Mouse (Mus musculus): ENCODE results near the gene Rps6ka5.

The Rps6ka5 gene

DNA sequence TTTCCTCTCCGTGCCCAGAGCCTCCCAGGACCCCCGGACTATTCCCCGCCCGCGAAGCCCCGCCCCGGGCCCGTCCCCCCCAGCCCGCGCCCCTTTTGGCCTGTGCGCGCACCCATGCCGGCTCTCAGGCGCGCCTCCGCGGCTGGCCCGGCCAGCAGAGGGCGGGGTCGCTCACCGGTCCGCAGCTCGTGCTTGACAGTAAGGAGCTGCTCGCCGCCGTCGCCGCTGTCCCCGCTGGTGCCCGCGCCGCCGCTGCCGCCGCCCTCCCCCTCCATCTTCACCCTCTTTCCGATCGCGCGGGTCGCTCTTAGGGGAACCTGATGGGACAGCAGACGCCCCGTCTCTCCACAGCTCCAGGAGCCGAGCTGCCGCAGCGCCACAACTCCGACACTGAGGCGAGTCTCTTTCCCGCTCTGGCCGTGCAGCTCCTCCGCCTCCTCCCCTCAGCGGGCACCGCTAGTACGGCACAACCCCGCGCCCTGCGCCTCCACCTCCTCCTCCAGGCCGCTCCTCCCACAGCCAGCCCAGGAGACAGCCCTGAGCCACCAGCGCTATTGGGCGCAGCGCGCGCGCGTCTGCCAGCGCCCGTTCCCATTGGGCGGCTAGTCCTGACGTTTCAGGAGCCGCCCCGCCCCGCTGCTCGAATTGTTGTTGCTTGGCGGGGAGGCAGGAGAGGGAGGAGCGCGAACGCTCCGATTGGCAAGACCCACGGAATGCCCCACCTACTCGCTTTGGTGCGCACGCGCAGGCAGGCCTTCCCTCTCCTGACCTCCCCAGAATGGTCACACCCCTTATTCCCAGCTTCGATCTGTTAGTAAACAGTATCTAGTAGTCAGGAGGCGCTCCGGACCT, 2.0 kb downstream of the Rps6ka5 start:
- in situ Hi-C loops (cut with MboI, MseI): loop anchor here in 1 of 2 experiments (5.0 kb wide), 1 partner anchor 187 kb away; no protein-coding TSS in a partner anchor

- in situ Hi-C loops (cut with MboI, MseI): loop anchor here in 1 of 2 experiments (5.0 kb wide), 1 partner anchor 188 kb away; no protein-coding TSS in a partner anchor
Observed at GRCm38 (mm10) chr12:100724182-100724581, 2.6 kb downstream of the Rps6ka5 start.

- in situ Hi-C loops (cut with MboI, MseI): loop anchor here in 1 of 2 experiments (5.0 kb wide), 1 partner anchor 192 kb away; no protein-coding TSS in a partner anchor
Observed at GRCm38 (mm10) chr12:100720801-100721200, 6.0 kb downstream of the Rps6ka5 start.

DNA sequence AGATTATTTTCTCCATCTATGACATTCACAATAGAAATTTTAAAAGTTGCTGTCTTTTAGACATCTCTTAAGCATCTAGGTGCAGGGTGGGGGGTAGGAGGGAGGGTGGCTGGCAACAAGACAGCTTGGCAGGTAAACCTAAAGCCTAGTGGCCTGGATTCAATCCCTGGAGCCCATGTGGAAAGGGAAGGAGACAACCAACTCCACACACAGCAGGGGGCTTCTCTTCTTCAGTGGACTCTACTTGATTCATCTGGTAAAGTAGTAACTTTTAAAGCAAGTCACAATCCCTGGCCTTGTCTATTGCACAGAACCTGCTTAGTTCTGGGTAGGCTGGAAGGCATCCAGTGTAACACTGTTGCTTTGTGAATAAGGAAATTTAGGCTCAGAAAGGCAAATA, 9.3 kb downstream of the Rps6ka5 start:
- in situ Hi-C loops (cut with MboI, MseI): no loop called here

DNA sequence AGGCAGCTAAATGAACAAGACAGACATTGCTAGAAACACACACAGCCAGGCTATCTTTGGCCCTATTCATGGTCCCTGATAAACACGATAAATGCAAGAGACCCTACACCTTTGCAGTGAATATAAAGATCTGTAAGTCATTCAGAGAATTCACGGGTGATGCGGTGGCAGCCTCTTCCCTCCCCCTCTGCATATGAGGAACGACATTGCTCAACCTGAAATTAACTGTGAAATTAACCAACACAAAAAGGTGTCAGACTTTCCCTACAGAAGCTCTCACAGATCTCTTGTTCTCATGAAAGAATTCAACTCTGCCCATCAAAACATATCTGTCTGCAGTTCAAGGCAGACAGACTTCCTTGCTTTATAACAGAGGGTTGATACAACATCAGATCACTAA, 9.8 kb downstream of the Rps6ka5 start:
- in situ Hi-C loops (cut with MboI, MseI): no loop called here

- in situ Hi-C loops (cut with MboI, MseI): no loop called here
Observed at GRCm38 (mm10) chr12:100711819-100712218, 15.0 kb downstream of the Rps6ka5 start.

GRCm38 (mm10) chr12:100711116-100711691, 15.6 kb downstream of the Rps6ka5 start:
- in situ Hi-C loops (cut with MboI, MseI): no loop called here

- in situ Hi-C loops (cut with MboI, MseI): no loop called here
Observed at GRCm38 (mm10) chr12:100710432-100710831, 16.4 kb downstream of the Rps6ka5 start.

DNA sequence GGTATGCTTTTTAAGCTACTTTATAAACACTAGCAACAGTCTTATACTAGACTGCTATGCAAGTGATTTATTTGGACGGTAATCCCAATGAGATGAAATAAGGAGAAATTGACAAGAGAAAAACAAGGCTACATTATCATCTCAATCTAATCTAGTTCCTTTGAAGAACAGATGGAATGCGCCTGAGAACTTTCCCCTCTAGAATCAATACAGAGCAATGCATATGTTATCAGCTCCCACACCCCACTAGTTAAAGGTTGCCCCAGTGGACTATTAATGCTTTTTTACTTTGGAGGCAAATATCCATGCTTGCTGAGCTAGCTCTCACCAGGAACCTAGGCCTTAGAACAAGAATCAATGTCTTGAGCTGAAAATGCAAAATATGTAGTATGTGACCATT, 19.5 kb downstream of the Rps6ka5 start:
- in situ Hi-C loops (cut with MboI, MseI): no loop called here

GRCm38 (mm10) chr12:100705057-100705722, 21.6 kb downstream of the Rps6ka5 start:
- in situ Hi-C loops (cut with MboI, MseI): no loop called here

GRCm38 (mm10) chr12:100698019-100698418, 28.8 kb downstream of the Rps6ka5 start:
- in situ Hi-C loops (cut with MboI, MseI): no loop called here

DNA sequence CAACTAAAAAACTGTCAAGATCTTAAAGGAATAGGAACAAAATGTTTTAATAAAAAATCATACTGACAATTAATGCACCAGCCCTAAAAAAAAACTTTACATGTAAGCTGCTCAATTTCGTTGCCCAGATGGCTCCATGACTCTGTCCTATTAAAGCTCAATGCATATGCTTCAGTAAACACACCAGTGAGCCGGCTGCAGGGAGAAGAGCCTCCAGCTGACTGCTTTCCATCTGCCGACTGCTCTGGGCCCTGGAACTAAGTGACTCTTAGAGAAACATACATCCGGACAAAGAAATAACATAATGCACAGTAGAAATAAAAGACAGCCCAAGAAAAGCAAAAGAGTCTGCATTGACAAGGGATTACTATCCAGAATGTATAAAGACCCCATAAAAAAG, 30.2 kb downstream of the Rps6ka5 start:
- in situ Hi-C loops (cut with MboI, MseI): no loop called here

GRCm38 (mm10) chr12:100695252-100695651, 31.5 kb downstream of the Rps6ka5 start:
- in situ Hi-C loops (cut with MboI, MseI): no loop called here

DNA sequence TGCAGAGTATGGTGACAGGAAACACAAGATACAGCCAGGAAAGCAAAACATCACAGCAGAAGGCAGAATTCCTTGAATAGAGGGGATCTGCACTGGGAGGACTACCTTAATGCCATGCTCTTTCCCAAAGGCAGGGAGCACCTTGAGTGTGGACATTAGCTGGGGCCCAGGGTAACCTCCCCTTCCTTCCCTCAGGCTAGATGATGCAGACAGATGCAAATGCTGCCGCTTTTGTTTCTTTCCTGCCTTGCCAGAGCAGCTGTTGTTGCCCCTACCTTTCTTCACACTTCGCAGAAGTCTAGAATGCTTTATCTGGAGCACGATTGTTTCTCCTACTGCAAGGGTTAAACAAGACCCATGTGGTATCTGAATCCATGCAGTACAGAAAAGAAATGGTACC, 34.6 kb downstream of the Rps6ka5 start:
- in situ Hi-C loops (cut with MboI, MseI): no loop called here

GRCm38 (mm10) chr12:100690444-100690843, 36.3 kb downstream of the Rps6ka5 start:
- in situ Hi-C loops (cut with MboI, MseI): no loop called here

GRCm38 (mm10) chr12:100688177-100688576, 38.6 kb downstream of the Rps6ka5 start:
- in situ Hi-C loops (cut with MboI, MseI): no loop called here

DNA sequence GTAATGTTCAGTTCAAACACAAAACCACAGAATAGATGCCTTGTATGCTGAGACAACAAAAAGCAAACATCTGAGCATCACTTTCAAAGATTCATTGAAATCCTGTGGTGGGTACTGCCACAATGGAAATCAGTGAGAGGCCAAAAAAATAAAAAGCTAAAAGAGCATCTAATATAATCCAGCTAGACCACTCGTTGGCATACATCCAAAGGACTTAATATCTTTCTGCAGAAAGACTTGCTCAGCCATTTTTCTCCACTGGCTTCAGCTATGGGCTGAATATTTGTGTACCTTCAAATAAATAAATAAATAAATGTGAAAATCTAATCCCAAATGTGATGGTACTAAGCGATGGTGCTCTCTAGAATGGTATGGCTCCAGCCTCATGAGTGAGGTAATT, 39.8 kb downstream of the Rps6ka5 start:
- in situ Hi-C loops (cut with MboI, MseI): no loop called here

DNA sequence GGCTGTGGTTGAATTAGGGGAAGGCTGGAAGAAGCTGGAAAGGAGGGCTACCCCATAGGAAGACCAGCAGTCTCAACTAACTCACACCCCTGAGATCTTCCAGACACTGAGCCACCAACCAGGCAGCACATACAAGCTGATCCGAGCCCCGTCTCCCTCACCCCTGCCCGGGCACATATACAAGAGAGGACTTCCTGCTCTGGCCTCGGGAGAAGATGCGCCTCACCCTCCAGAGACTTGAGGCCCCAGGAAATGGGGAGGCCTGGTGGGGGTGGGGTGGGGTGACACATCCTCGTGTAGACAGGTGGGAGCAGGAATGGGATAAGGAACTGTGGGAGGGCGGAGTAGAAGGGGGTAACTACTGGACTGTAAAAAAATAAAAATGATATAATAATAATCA, 45.0 kb downstream of the Rps6ka5 start:
- in situ Hi-C loops (cut with MboI, MseI): no loop called here

GRCm38 (mm10) chr12:100681241-100681640, 45.5 kb downstream of the Rps6ka5 start:
- in situ Hi-C loops (cut with MboI, MseI): no loop called here

GRCm38 (mm10) chr12:100680676-100681075, 46.1 kb downstream of the Rps6ka5 start:
- in situ Hi-C loops (cut with MboI, MseI): no loop called here

DNA sequence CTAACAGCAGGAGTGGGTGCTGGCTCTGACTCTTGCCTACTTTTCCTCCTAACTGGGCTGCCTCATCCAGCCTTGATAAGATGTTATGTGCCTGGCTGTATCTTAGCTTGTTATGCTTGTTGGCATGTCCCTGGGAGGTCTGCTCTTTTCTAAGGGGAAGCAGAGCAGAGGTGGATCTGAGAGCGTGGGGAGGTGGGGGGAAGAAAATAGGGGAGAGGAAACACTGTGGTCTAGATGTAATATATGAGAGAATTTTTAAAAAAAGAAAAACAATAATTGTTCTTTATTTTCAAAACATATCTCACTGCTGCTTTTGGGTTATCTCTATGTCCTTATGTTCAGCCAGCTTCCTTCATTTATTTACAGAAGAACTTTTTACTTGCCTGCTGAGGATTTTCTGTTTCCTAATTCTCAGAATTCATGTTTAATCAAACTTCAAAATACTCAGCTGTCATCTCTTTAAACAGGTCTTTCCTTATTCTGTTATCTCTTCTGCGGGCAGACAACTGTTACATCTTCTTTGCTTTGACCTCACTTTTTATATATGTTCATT, 56.1 kb downstream of the Rps6ka5 start:
- in situ Hi-C loops (cut with MboI, MseI): no loop called here

DNA sequence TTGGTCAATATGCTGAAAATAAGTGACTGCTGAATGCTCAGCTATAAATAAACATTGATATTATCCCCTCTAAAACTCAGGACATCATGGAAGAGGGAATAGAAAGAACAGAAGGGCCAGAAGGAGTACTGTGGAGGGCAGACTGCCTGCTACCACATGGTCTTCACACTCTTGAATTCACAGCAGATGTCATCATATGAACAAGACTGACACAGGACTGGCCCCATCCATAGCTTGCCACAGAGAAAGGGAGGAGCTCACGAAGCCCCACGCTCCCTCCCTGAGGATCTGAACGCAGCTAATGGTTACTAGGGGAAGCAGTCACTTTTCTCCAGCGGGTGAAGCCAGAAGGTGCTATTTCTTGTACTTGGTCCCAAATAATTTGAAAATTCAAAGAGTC, 61.5 kb downstream of the Rps6ka5 start:
- in situ Hi-C loops (cut with MboI, MseI): no loop called here

All from T-helper 17 cell (primary cell).